Mouse (Mus musculus): ENCODE data around the gene Setd5.

Gene Setd5

GRCm38 (mm10) chr6:113054552-113055107 is 22.5 kb upstream of the Setd5 start:
- no peak for DNase-seq (ENCODE audit: low read depth)

- no peak for DNase-seq (ENCODE audit: low read depth)
Measured at GRCm38 (mm10) chr6:113060892-113061563, 16.1 kb upstream of the Setd5 start.

DNA sequence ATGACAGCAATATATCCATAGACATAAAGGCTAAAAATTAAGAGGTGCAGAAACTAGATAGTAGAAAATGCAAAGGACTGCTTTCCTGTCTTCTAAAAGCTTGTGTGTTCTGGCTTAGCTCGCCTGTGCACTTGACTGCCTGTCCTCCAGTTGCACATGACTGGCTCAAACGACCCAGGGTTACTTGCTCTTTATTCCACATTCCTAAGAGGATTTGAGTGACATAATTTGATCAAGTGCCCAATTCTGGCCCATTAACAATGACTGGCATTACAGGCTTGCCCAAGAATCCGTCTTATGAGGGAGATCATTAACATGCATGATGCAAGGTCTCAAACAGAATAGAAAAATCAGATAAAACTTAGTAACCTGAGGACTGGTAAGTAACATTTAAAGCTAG is 14.9 kb upstream of the Setd5 start:
- peak; percentile 39 for DNase-seq (ENCODE audit: low read depth)

- no peak for DNase-seq (ENCODE audit: low read depth)
Measured at GRCm38 (mm10) chr6:113063363-113063762, 13.8 kb upstream of the Setd5 start.

DNA sequence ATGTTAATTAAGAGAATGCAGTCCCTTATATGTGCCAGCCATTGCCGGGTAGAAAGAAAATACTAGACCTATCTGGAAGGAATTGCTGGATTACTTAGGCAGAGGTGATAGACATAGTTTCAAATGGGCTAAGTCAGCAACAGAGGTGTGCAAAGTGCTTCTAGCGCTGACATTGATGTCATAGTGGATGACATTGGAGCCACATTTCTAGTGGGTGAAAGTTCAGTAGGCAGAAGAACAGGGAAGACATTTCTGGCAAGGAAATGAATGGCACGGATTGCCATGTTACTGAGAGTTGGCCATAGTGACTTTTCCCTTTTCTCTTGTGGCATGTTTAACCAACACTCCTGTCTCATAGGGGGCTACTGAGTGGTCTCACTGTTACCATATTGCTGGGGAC is 12.0 kb upstream of the Setd5 start:
- no peak for DNase-seq (ENCODE audit: low read depth)

DNA sequence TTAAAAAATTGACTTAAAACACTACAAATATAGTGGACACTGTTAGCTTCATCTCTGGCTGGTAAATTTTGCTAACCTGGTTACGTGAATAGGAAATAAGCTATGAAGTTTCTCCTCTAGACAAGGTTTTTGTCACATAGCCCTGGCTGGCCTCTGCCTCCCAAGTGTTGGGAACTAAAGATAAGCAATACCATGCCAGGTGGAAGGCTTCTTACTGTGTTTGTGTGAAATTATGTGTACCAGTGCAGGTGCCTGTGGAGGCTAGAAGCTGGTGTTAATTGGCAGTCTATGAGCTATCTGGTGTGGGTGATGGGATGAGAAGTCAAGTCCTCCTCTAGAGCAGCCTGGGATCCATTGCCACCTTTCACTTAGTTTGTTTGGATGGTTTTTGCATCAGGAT is 8.0 kb upstream of the Setd5 start:
- DNase-seq (ENCODE audit: low read depth): no peak

GRCm38 (mm10) chr6:113075261-113075660 is 1.9 kb upstream of the Setd5 start:
- peak; percentile 73 for DNase-seq (ENCODE audit: low read depth)

DNA sequence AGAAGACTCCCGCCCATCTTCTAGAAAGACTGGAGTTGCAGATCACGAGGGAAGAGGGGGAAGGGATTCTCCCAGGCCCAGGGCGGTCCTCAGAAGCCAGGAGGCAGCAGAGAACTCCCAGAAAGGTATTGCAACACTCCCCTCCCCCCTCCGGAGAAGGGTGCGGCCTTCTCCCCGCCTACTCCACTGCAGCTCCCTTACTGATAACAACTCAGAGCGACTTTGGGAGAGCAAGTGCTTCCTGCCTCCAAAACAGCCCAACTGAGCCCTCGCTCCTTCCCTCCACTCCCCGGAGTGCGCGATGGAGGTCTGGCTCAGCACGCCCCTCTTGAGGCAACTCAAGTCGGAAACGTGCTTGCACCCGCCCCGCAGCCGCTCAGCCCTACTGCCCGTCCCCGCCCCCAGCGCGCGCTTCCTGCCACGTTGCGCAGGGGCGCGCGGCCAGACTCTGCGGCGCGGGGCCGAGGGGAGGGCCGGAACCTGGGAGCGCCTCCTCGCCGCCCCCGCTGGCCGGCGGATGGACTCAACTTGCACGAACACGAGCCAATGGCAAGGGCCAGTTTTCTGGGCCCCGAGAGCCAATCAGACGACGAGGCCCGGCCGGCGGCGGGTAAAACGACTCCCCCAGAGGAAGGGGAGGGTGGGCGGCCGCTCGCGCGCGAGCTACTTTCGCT is 1.0 kb upstream of the Setd5 start:
- peak; percentile 98 for DNase-seq (ENCODE audit: low read depth)

- no peak for DNase-seq (ENCODE audit: low read depth)
Measured at GRCm38 (mm10) chr6:113077569-113078030, 435 bp downstream of the Setd5 start.

DNA sequence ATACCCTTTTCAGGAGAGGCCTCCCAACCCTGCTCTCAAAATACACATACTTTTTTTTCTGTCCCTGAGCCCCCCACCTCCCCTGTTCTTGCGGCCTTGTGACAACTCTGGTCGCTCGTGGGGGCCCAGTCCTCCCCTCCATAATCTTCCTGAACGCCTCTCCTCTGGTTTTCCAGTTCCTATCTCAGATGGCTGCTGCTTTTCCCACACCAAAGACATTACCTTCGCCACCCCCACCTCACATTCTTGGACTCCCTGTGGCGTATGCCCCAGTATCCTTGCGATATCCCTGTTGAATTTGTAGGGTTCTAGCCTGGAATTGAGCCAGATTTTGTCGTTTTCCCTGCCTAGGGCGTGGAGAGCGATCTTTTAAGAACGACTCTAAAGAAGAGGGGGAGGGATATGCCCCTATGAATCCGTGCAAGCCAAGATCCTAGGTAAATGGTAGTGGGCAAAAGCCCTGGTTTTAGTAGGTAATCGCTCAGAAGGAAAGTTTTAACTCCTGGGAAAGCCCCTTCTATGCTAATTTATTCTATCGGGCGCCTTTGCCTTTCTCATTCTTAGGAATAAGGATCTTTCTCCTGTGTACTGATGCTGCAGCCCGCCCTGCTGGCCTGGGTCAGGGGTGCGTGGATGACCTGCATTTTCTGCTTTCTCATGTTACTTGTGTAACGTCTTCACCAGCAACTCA is 1.0 kb downstream of the Setd5 start:
- DNase-seq (ENCODE audit: low read depth): peak; percentile 73

- DNase-seq (ENCODE audit: low read depth): peak; percentile 71
Measured at GRCm38 (mm10) chr6:113079492-113079891, 2.3 kb downstream of the Setd5 start.

DNA sequence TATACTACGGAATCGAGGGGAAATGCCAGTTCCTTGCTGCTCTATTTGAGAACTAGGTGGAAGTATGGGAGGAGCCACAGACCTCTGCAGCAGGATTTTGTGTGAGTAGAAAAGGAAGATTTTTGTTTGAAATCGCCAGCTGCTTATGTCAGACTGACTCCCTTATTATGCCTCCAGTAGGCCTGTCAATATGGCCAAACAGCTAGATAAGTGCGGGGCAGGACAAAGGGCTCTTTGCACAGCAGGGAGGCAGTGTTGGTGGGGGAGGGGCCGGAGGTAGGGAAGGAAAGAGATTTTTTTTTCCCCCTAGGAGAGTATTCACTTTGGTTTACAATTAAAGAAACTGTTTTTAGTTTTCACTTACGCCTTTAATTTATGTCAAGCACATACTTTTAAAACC is 5.1 kb downstream of the Setd5 start:
- DNase-seq (ENCODE audit: low read depth): no peak

DNA sequence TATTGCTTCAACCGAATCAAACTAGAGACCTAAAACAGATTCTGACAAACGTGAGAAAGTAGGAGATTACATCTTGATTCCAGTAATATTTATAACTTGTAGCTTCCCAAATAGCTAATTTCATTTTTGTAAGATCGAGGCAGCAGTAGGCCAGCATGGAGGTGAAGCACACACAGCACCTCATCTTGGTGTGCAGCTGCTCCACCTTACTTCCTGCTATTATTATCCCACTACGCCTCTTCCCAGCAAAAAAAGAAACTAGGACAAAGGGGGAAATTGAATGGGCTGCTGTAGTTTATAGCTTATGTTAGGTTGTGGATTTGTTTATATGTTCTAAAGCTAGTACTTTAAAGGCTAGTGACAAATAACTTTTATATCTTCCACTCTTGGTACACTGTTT is 7.4 kb downstream of the Setd5 start:
- DNase-seq (ENCODE audit: low read depth): no peak

- no peak for DNase-seq (ENCODE audit: low read depth)
Measured at GRCm38 (mm10) chr6:113093206-113093605, 16.0 kb downstream of the Setd5 start.

DNA sequence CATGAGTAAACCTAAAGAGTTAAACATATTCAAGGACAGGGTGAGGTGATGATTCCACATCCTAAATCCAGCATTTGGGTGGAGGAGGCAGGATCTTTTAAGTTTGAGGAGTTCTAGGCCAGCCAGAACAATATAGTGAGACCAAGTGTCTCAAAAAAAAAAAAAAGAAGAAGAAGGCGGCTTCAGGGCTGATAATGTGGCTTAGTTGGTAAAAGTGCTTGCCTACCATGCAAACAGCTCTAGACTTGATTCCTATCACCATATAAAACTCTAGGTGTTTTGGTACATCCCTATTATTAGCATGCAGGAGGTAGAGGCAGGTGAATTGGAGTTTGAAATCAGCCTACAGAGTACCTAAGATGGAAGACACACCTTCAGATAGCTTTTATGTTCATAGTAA is 18.4 kb downstream of the Setd5 start:
- no peak for DNase-seq (ENCODE audit: low read depth)

- peak; percentile 29 for DNase-seq (ENCODE audit: low read depth)
Measured at GRCm38 (mm10) chr6:113097662-113098061, 20.5 kb downstream of the Setd5 start.

- peak; percentile 99 for DNase-seq (ENCODE audit: low read depth)
Measured at GRCm38 (mm10) chr6:113099640-113100289, 22.6 kb downstream of the Setd5 start.

- DNase-seq (ENCODE audit: low read depth): no peak
Measured at GRCm38 (mm10) chr6:113102541-113102940, 25.4 kb downstream of the Setd5 start.

DNA sequence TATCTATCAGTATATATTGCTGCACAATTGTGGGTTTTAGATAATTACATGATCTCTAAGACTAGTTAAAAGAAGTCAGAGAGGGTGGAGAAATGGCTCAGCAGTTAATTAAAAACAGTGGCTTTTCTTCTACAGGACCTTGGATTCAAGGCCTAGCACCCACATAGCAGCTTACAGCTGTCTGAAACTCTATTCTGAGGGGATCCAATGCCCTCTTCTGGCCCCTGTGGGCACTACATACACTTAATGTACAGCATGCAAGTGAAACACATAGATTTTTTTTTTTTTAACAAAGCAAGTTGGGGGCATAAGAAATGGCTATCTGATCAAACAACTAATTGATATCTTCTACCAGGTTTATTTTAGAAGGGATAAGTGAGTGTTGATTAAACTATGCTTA is 26.6 kb downstream of the Setd5 start:
- peak; percentile 73 for DNase-seq (ENCODE audit: low read depth)

GRCm38 (mm10) chr6:113109378-113109777 is 32.2 kb downstream of the Setd5 start:
- no peak for DNase-seq (ENCODE audit: low read depth)

GRCm38 (mm10) chr6:113109956-113110355 is 32.8 kb downstream of the Setd5 start:
- DNase-seq (ENCODE audit: low read depth): no peak

DNA sequence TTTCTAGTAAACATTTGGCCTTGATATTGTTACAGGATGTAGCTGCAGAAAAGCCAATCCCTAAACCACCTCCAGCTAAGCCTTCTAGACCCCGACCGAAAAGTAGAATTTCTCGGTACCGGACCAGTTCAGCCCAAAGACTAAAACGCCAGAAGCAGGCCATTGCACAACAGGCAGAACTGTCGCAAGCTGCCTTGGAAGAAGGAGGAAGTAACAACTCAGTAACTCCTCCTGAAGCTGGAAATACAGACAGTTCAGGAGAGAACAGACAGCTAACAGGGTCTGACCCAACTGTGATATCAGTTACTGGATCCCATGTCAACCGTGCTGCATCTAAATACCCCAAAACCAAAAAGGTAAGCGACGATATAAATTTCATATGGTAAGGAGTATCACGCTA is 43.6 kb downstream of the Setd5 start:
- DNase-seq (ENCODE audit: low read depth): no peak

All from NIH3T3 (cell line).